Mouse (Mus musculus): ENCODE measurements around the gene Nme1. TPM values are rescaled to one million over a fixed set of nuclear protein-coding genes. Genes with fewer than 3 reads are reported as not detected.
"Not testable (repeated sequence)": the region's sequence is repeated elsewhere in the genome, so short reads cannot be mapped to it uniquely, and the experiment has no call there.

The Nme1 gene
- total RNA-seq, 4 experiments from 2014 or later, result 10.3 to 24.4 (median 11.8) TPM

DNA sequence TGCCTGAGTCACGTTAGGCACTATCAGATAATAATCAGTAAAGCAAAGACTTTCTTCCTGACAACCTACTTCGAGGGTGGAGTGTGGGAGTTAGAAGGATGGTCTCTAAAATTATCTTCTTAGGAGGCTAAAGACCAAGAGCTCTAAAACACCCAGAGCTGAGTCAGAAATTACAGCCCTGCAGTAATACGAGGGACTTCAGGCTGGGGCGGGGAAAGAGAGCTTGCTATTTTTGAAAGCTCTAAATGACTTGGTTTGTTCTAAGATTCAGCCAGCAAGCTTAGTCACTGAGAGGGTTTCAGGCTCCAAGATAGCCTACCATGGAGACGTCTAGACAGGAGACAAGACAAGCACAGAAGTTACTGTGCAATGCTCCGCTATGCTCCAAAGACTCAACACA lies 2.9 kb downstream of the Nme1 start:
- no peak for DNase-seq (ENCODE audit: low spot score in 2 of 2)

DNA sequence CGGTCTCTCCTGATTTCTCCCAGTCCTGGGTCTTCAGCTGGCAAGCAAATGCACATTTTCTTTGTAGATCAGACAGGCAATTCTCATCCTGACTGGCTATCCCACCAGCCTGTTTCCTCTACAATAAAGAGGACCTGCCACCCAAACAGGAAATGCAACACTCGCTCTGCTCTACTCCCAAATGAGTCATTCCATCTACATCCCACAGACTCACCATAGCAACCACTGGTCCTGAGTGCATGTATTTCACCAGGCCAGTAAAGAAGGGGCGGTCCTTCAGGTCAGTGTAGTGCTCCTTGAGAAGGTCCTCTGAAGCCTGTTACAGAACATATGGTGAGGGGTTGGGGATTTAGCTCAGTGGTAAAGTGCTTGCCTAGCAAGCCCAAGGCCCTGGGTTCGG lies 5.3 kb downstream of the Nme1 start:
- no peak for DNase-seq (ENCODE audit: low spot score in 2 of 2)

DNA sequence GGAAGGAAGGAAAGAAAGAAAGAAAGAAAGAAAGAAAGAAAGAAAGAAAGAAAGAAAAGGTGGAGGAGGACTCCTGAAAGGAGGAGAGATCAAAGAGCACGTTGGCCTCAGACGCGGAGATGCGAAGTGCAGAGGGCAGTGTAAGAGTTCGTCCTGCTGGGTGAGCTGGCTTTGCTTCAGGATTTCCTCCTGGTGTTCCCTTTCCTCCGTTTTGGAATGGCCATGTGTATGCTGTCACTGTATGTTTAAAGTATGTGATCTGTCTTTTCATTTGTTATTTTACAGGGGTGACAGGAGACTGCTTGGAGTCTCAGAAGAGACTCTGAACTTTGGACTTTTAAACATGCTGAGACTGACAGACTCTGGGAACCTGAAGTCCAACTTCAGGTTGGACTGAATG lies 6.8 kb downstream of the Nme1 start:
- DNase-seq (ENCODE audit: low spot score in 2 of 2), result no peak

DNA sequence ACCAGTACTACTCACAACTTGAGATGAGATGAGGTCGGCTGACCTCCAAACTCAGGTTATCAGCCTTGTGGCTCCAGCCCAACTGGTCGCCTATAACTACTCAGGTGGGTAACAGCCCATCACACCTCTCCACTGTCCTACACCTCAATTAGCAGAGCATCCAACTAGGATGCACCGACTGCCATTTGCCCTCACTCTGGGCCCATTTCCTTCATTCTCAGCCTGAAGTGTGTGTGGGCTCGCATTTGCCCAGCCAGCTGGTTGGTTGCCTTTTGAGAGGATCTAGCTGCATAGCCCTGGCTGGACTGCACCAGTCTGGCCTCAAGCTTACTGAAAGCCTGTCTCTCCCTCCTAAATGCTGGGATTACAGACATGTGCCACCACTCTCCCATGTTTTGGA lies 10.6 kb downstream of the Nme1 start:
- DNase-seq (ENCODE audit: low spot score in 2 of 2), result no peak

DNA sequence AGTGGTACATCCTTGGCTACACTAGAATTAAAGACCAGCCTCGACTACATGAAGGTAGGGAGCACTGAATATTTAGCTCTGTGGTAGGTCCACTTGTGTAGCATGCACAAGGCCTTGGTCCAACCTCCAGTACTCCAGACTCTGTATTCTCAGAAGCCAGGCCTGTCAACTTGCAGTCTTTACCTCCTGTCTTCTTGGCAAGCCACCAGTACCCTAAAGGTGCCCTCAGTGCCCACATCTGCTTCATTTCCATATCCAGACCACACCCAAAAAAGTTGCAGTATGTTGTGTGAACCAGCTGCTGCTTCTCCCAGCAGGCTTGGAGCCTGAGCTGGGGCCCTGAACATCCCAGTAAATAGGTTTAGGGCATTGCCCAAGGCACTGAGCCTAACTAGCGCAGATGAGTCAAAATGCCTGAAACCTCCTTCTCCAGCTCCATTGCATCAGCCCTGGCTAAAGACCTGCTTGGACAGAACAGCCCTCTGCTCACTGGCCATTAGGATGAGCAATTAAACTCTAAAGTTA lies 11.2 kb downstream of the Nme1 start:
- DNase-seq (ENCODE audit: low spot score in 2 of 2), result no peak

DNA sequence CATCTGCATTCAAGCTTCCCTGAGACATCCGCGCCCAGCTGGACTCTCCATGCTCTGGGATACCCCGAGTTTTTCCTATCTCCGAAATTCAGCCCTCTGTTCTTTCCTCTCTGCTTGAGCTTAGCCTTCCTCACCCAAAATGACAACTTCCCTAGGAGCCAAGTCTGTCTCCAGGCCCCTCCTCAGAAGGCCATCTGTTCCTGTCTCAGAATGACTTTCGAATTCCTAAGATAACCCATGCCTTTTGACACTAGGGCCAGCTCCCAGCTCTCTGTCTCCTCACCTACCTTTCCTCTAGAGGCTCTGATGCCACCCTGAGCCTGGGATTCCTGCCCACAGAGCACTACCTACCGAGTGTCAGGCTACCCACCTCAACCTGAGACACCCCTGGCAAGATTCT lies 12.2 kb downstream of the Nme1 start, which contains the start of gene Nme2:
TSS of gene Nme2 (minus strand) at position 101 of the 400 bp plus-strand sequence.
- DNase-seq (ENCODE audit: low spot score in 2 of 2), result no peak

DNA sequence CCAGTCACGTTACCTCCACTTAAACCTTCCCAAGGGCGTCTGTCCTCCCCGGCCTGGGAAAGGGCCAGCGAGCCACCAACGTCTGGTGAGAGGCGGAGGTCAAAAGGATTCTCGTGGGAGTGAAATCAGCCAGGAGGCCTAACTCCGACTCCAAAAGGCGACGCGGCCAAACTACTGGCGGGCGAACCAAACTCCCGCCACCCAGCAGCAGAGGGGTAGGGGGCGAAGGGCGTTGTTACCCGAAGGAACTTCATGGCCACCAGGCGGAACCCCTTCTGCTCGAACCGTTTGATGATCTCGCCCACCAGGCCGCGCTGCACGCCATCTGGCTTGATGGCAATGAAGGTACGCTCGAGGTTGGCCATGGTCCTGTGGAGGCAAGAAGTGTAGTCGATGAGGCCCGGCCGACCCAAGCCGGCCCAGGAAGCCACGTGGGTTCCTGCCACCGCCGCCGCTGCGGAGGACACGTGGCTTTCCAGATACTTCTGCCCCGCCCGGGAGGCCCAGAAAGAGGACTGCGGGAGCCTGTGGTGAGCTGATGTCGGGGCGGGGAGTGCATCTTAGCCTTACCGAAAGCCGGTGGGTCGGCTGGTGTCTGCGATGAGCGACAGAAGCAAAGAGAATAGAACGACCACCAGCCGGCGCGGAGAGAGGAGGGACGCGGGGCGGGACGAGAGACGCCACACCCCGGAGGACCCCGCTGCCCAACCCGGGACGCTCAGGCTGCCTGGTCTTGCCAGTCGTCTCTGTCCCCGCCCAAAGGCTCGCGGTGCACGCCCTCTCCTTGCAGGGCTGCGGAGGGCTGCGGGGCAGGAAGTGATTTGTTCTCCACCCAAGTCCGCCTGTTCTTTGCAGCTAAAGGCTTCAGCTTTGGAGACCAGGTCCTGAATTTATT lies 12.8 kb downstream of the Nme1 start:
- peak; percentile 85 to 88 for DNase-seq (ENCODE audit: low spot score in 2 of 2)

DNA sequence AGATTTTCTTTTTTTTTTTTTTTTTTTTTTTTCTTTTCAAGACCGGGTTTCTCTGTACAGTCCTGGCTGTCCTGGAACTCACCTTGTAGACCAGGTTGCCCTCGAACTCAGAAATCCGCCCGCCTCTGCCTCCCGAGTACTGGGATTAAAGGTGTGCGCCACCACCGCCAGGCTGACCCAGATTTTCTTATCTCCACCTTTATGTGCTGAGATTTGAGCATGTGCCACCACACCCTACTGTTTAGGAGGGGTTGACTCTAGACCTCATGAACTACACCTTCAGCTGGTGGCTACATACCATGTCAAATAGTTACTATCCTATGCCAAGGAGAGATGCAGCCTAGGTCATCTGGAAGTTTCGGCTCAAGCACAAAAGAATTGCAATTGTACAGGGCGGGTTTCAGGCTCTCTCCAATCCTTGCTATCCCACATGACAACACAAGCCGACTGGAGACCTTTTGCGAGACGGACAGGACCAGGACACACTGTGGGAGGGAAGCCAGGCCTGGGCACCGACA lies 13.5 kb downstream of the Nme1 start:
- no peak for DNase-seq (ENCODE audit: low spot score in 2 of 2)

DNA sequence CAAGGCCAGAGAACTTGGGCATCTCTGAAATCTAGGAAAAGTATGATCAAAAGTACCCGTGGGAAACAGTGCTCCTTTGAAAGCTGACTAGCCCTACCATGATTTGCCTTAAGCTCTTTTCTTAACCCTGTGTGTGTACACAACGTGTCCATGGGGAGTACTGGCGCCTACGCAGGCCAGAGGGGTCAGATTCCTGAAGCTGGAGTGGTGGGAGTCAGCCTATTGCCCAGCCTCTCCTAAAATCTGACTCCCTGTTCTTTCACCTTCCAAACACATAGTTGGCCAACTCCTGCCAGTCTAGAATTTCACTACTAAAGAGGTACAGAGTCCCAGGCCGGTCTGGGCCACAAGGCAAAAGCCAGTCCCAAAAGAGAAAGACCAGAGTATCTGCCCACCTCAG lies 15.9 kb downstream of the Nme1 start:
- DNase-seq (ENCODE audit: low spot score in 2 of 2), result no peak

DNA sequence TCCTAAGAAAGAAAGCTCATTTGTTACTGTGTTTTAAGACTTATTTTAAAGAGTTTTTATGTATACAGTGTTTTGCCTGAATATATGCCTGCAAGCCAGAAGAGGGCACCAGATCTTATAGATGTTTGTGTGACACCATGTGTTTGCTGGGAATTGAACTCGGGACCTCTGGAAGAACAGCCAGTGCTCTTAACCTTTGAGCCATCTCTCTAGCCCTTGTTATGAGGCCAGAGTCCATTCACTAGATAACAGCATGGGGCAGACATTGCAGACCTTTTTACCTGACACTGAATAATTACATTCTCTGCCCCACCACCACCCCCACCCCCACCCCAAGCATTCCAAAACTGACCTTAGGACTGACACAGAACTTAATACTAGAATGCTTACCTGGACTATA lies 18.3 kb downstream of the Nme1 start:
- no peak for DNase-seq (ENCODE audit: low spot score in 2 of 2)

DNA sequence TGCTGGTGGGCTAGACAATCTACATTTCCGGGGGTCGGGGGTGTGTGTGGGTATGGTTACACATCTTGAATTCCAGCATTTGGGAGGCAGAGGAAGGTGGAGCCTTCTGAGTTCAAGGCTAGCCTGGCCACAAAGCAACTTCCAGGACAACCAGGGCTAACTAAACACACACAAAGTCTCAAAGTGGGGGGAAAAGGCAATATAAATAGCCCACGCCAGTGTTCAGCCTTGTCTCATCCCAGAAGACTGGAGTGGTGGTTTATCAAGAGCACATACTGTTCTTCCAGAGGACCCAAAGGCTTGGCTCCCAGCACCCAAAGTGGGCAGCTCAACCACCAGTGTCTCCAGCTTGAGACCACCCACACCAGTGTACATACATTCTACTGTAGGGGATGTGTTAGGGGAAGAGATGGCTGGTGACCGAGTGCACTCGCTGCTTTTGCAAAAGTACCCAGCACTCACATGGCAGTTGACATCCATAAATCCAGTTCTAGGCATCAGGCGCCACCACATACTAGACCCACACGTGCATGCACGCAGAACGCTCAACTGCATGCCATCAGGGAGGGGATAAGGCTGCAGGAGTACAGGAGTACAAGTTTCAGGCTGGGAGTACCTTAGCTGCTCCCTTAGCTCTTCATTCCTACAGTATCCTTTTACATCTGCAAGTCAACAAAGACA lies 19.3 kb downstream of the Nme1 start:
- no peak for DNase-seq (ENCODE audit: low spot score in 2 of 2)

DNA sequence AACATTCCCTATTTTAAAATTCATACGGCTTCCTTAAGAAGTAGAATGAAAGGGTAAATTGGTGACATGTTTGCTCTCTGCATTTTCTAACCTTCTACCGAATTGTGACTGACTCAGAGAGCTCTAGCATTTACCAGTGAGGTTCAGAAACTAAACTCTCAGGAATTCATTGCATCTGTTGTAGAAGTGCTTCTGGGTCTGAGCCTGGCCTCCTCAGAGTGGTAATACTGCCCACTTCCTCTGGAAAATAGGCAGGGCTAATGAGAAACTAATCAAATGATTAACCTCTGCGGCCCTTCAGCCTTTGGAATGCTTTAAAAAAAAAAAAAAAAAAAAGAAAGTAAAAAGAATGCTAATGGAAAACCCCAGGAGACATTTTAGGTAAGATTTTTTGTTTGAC lies 23.3 kb downstream of the Nme1 start:
- DNase-seq (ENCODE audit: low spot score in 2 of 2), result no peak

DNA sequence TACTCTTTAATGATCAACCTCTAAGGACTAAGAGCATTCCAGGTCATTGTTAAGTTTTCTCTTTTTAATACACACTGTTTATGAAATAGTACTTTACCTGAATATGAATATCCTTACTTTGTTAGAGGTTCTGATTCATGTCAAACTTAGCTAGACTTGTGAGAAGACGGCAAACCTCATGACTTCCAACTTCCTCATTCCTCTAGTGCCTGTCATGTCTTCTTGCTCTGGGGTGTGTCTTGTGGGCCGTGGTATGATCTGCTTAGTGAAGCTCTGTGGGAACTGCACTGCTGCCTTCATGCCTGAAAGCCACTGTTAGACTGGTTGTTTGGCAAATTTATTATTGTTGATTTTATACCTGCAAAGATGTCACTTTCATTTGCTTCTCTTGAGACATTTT lies 27.4 kb downstream of the Nme1 start:
- DNase-seq (ENCODE audit: low spot score in 2 of 2), result no peak

DNA sequence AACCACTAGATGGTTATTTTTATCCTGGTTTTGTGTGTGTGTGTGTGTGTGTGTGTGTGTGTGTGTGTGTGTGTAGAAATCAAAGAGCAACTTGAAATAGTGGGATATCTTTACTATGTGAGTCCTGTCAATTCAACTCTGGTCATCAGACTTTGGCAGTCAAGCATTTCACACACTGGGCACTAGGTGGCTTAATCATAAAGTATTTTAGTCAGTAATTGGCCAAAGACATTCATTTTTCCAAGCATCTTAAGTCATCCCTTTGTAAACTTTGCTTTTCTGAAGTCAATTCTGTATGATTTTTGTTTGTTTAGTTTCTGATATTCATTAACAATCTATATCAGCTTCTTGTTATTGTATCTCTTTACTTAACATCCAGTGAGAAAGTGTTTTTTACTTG lies 39.2 kb downstream of the Nme1 start:
- DNase-seq (ENCODE audit: low spot score in 2 of 2), result no peak

DNA sequence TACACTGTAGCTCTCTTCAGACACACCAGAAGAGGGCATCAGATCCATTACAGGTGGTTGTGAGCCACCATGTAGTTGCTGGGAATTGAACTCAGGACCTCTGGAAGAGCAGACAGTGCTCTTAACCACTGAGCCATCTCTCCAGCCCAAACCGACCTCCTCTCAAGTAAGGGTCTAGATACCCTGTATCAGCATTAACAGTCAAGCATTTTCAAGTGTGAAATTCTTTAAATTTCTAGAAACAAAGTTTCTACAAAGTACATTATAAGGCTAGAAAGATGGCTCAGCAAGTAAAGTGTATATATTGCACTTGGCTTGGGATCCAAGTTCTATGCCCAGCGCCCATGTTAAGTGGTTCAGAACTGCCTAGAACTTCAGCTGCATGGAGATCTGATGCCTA lies 53.3 kb downstream of the Nme1 start:
- DNase-seq (ENCODE audit: low spot score in 2 of 2), result not testable (repeated sequence)

DNA sequence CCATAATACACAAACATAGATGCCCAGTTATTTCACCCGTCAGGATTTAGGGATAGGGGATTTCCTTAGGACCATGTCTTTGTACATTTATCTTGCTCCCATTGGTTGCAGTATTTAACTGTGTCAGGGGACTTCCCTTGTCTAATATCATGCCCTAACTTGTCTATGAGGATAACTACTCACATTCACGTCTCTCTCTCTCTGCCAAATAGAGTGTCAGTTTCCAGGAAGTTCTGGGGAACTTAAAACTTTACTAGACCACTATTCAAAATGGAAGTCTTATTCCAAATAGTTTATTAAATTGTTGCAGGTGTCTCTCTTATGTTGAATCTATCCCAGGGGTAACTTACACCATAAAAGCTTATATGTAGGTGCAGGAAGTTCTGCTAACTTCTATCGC lies 56.7 kb downstream of the Nme1 start:
- no peak for DNase-seq (ENCODE audit: low spot score in 2 of 2)

DNA sequence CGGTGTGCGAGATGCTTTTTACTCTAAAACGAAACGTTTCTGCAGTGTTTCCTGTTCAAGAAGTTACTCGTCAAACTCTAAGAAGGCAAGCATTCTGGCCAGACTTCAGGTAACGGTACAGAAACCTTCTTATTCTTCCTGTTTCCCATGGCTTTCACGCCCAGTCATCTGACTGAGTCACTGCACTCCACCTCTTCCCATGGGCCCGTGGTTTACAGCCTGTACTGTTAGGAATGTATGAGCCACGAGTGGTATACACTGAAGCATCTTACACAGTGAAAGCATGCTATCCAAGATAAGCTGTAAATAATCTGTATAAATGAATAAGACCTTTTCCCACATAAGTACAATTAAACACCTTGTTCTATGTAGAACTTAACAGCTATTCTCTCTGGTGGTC lies 59.5 kb downstream of the Nme1 start:
- DNase-seq (ENCODE audit: low spot score in 2 of 2), result no peak

DNA sequence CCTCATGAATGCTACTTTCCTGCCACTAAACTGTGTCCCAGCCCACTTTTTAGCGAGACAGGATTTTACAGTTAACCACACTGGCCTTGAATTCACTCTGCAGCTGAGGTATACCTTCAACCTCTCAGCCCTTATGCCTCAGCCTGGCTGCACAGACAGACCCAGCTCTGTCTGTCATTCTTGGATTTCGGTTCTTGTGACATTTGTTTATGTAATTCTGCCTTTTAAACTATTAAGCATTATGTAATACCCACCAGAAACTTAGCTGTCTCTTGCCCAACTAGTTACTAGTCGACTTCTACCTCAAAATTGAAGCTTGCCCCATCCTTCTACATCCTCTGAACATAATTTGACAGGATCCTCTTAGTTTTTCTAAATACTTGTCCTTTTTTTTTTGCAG lies 60.5 kb downstream of the Nme1 start:
- no peak for DNase-seq (ENCODE audit: low spot score in 2 of 2)
